Mouse (Mus musculus) ES-E14 (cell line): ENCODE results near the gene Tanc1. TPM values are rescaled to one million over a fixed set of nuclear protein-coding genes. Genes with fewer than 3 reads are reported as not detected.
A peak's percentile ranks its signal among the peaks of the same experiment; 100 is the strongest.

Experiments
- DNase-seq: peaks from one replicate; pipeline ENCODE4 v3.0.0-alpha.2; 2013; ENCODE audit warnings: low read depth, low spot score
- H3K27ac ChIP-seq: 2 replicates; pipeline ENCODE4 v1.5.1; 2012; ENCODE audit warnings: low read depth, mild to moderate bottlenecking, low read length, moderate library complexity, mixed read lengths; ENCODE audit not compliant: poor library complexity, insufficient read depth, severe bottlenecking
- H3K36me3 ChIP-seq: 2 replicates; pipeline ENCODE4 v1.6.1; 2012; ENCODE audit warnings: mild to moderate bottlenecking, low read length, moderate library complexity, mixed read lengths; ENCODE audit not compliant: control insufficient read depth, poor library complexity, insufficient read depth, severe bottlenecking
- H3K4me1 ChIP-seq, 2 experiments: fragments of 150-350 bp in 1 of 2; sonication (generic) in 1 of 2; 2 replicates each; pipeline ENCODE4 v1.6.1; 2012; ENCODE audit warnings: low read length in 2 of 2, mild to moderate bottlenecking in 1 of 2, mixed read lengths in 1 of 2; ENCODE audit not compliant: control insufficient read depth in 2 of 2, insufficient read depth in 2 of 2, poor library complexity in 1 of 2
- H3K4me3 ChIP-seq, 2 experiments: fragments of 150-350 bp in 1 of 2; sonication (generic) in 1 of 2; 2 replicates each; pipeline ENCODE4 v1.5.1; 2012; ENCODE audit warnings: low read length in 2 of 2, low read depth in 1 of 2, mild to moderate bottlenecking in 1 of 2, mixed read lengths in 1 of 2; ENCODE audit not compliant: insufficient read depth in 1 of 2, poor library complexity in 1 of 2, severe bottlenecking in 1 of 2
- H3K9ac ChIP-seq: 2 replicates; pipeline ENCODE4 v1.6.1; 2012; ENCODE audit warnings: low read depth, mild to moderate bottlenecking, low read length, mixed read lengths; ENCODE audit not compliant: poor library complexity, insufficient read depth, severe bottlenecking
- H3K9me3 ChIP-seq: fragments of 150-350 bp; sonication (generic); 2 replicates; pipeline ENCODE4 v1.6.1; 2012; ENCODE audit warnings: low read depth, mild to moderate bottlenecking, low read length; ENCODE audit not compliant: control insufficient read depth, insufficient read depth
- CHD2 ChIP-seq: IDR thresholded peaks from 2 replicates; pipeline ENCODE4 v1.6.1; 2014; ENCODE audit warnings: mild to moderate bottlenecking, low read depth, low read length, inconsistent platforms
- HCFC1 ChIP-seq: IDR thresholded peaks from 2 replicates; pipeline ENCODE4 v1.6.1; 2012; ENCODE audit warnings: low read length, inconsistent platforms, borderline replicate concordance; ENCODE audit not compliant: insufficient read depth
- MAFK ChIP-seq: IDR thresholded peaks from 2 replicates; pipeline ENCODE4 v1.6.1; 2014; ENCODE audit warnings: mild to moderate bottlenecking, low read depth, low read length, inconsistent platforms; ENCODE audit not compliant: insufficient read depth
- ZC3H11A ChIP-seq: IDR thresholded peaks from 2 replicates; pipeline ENCODE4 v1.6.1; 2012; ENCODE audit warnings: low read depth, mild to moderate bottlenecking, inconsistent platforms, low read length, borderline replicate concordance
- ZNF384 ChIP-seq: IDR thresholded peaks from 2 replicates; pipeline ENCODE4 v1.6.1; 2012; ENCODE audit warnings: low read depth, low read length, inconsistent platforms
- in situ Hi-C, 2 experiments: fragments of 600-800 bp; cut with MboI; formaldehyde crosslinking; loops; one replicate each; pipeline ENCODE4 v1.15.1; 2025; ENCODE audit warnings: low sequenced_read_pairs in 2 of 2, inconsistent platforms in 1 of 2; ENCODE audit not compliant: unreplicated experiment in 2 of 2
- total RNA-seq: library from RNA; depleted of rRNA; stranded (reverse); fragments of 300-350 nt; gene quantifications from 2 replicates; pipeline ENCODE4 v1.2.3, GENCODE M21; 2012

Gene Tanc1
- total RNA-seq, 1 experiment, result 28.2 TPM

DNA sequence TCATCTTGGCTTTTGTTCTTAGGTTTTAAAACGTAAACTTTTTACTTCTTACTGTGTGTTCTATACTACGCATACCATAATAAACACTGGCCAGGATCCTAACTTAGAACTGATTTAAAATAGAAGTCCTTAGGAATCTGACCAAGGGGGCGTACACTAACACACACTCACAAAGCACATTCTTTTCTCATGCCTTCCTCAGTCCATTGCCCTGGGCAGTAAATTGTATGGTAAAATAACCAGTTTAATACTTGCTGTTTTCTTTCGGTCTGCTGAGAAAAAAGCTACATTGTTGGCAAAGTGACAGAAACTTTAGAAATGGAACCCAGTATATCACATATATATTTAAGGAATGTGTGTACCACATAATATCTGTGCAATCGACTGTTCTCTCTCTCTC lies 2.9 kb upstream of the Tanc1 start:
- Histone ChIP-seq H3K4me1 (peaks cover 0 to 2% of the 10 kb centered on the region in 2 experiments; a peak in 2 of 4 replicates), H3K36me3 (no peaks in the 10 kb centered on the region), H3K9me3 (no peaks in the 10 kb centered on the region), H3K9ac (no peak overlapping the region), H3K27ac (no peak overlapping the region), H3K4me3 (no peak overlapping the region)
- in situ Hi-C loops, result no loop called here
- no peak for DNase-seq
- TF ChIP-seq ZNF384 (no peak), HCFC1 (no peak), MAFK (no peak), CHD2 (no peak), ZC3H11A (no peak)

- in situ Hi-C loops, result no loop called here
- no peaks in the 10 kb centered on the region for H3K9me3 ChIP-seq
- no peak for DNase-seq
- H3K36me3 ChIP-seq, result no peaks in the 10 kb centered on the region
- H3K4me1 ChIP-seq, result peaks cover 6% of the 10 kb centered on the region in 2 experiments
- TF ChIP-seq HCFC1, result no peak
- TF ChIP-seq ZNF384, result no peak
- no peak for TF ChIP-seq CHD2
- TF ChIP-seq ZC3H11A, result no peak
- no peak for TF ChIP-seq MAFK
- H3K4me3 ChIP-seq, result peak overlapping the region; percentile 93
- peak overlapping the region; percentile 94 for H3K9ac ChIP-seq
- no peak overlapping the region; the same call in 1 of the 2 replicates for H3K27ac ChIP-seq
Measured at GRCm38 (mm10) chr2:59611216-59611810, 529 bp upstream of the Tanc1 start.

GRCm38 (mm10) chr2:59612733-59613473 lies 1.1 kb downstream of the Tanc1 start:
- no peaks in the 10 kb centered on the region for H3K36me3 ChIP-seq
- no peak for DNase-seq
- peak overlapping the region; percentile 94 for H3K9ac ChIP-seq
- H3K4me1 ChIP-seq, result peaks cover 9 to 15% of the 10 kb centered on the region in 2 experiments
- in situ Hi-C loops, result no loop called here
- H3K27ac ChIP-seq, result peak overlapping the region; percentile 81
- TF ChIP-seq ZNF384, result 0 out of 2 replicates have a peak, but pooled peaks have one; percentile 18
- TF ChIP-seq CHD2, result no peak
- TF ChIP-seq ZC3H11A, result no peak
- no peaks in the 10 kb centered on the region for H3K9me3 ChIP-seq
- peak overlapping the region; percentile 93 for H3K4me3 ChIP-seq

GRCm38 (mm10) chr2:59613474-59614019 lies 1.7 kb downstream of the Tanc1 start:
- in situ Hi-C loops, result no loop called here
- no peaks in the 10 kb centered on the region for H3K36me3 ChIP-seq
- peaks cover 11 to 15% of the 10 kb centered on the region in 2 experiments for H3K4me1 ChIP-seq
- no peak overlapping the region for H3K27ac ChIP-seq
- no peaks in the 10 kb centered on the region for H3K9me3 ChIP-seq
- no peak for TF ChIP-seq CHD2
- peak overlapping the region; percentile 94 for H3K9ac ChIP-seq
- peak overlapping the region; percentile 93 for H3K4me3 ChIP-seq
- DNase-seq, result no peak
